Comparison of ENCODE assay signal across 18 mouse cellular contexts in the genomic region with DNA sequence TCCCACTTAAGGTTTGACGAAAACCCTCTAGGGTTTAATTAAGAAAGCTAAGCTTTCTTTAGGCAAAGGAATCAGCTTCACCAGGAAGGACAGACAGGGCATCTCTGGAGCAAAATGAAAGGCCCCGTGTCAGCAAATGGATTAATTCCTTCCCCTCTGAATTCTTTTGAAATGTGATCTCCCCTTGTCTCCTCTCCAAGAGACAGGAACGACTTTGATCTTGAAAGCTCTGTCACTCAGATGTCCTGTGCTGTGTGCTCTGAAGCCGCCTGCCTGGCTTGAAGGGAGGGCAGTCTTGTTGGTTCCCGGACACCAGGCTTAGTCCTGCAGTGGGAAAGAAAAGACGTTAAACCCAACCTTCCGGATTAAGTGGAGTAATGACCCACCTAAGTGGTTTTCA. TPM values are rescaled to one million over a fixed set of nuclear protein-coding genes. Genes with fewer than 3 reads are reported as not detected.
DNase-seq lines count a peak whose midpoint lies in the region; ATAC-seq lines count a peak whose summit lies in the region.
"Had no signal": no experiment of that assay in that cellular context is flagged by ENCODE, and none has a peak within 500 bp of the region (broad histone marks: within the 10 kb centered on the region; RNA-seq: fewer than 3 reads in every experiment).

No protein-coding gene starts in this region.

- H3K4me2 ChIP-seq in kidney, embryonic 15.5 days: no peak overlapping the region
- no peak overlapping the region for H3K4me2 ChIP-seq in midbrain, embryonic 15.5 days
- H3K4me2 ChIP-seq: heart, embryonic 12.5 days; limb, embryonic 12.5 days had no signal

- peak; percentile 47 to 73 for DNase-seq in adrenal gland, adult (ENCODE audit: inconsistent age in 2 of 2, low spot score in 1 of 2)
- DNase-seq in adrenal gland, adult 8-10 months: no peak
- no peak for DNase-seq in kidney, postnatal 14 days
- peak; percentile 52 for DNase-seq in embryonic facial prominence, embryonic 10.5 days (ENCODE audit: low spot score)
- no peak for DNase-seq in frontal cortex, adult 2 months (ENCODE audit: extremely low spot score in 1 of 2, low spot score in 1 of 2)
- DNase-seq in frontal cortex, postnatal 10 days (ENCODE audit: low spot score in 2 of 2): no peak
- DNase-seq: cerebellum, adult 11-12 months; cerebellum, postnatal 36 days; gastrocnemius, postnatal 36 days; spleen, adult 18-20 months had no signal

- no peak overlapping the region for H3K27ac ChIP-seq in kidney, embryonic 15.5 days
- H3K27ac ChIP-seq in embryonic facial prominence, embryonic 10.5 days (replicated peaks): 0 out of 2 replicates have a peak overlapping the region, but pooled peaks have one; percentile 14
- no peak overlapping the region for H3K27ac ChIP-seq in midbrain, embryonic 15.5 days
- H3K27ac ChIP-seq: left cerebral cortex, adult 2 months; limb, embryonic 12.5 days; liver, embryonic 14.5 days had no signal

- H3K9ac ChIP-seq in kidney, embryonic 15.5 days: no peak overlapping the region
- no peak overlapping the region for H3K9ac ChIP-seq in midbrain, embryonic 15.5 days
- H3K9ac ChIP-seq: heart, embryonic 12.5 days; limb, embryonic 12.5 days; liver, embryonic 14.5 days had no signal

- peaks cover 22% of the 10 kb centered on the region for H3K4me1 ChIP-seq in kidney, embryonic 15.5 days
- peaks cover 42% of the 10 kb centered on the region for H3K4me1 ChIP-seq in embryonic facial prominence, embryonic 10.5 days
- peaks cover 8% of the 10 kb centered on the region for H3K4me1 ChIP-seq in midbrain, embryonic 15.5 days

- WGBS in kidney, embryonic 15.5 days: 10% methylated on average over 7 of the region's 7 CpGs
- WGBS in embryonic facial prominence, embryonic 10.5 days: 8% methylated on average over 7 of the region's 7 CpGs
- WGBS in midbrain, embryonic 15.5 days: 4% methylated on average over 7 of the region's 7 CpGs

- peak; percentile 44; the same call in 1 of the 2 replicates for ATAC-seq in kidney, embryonic 15.5 days (replicated peaks; ENCODE audit: low FRiP score)
- ATAC-seq in midbrain, embryonic 15.5 days (replicated peaks): 0 out of 2 replicates have a peak, but pooled peaks have one; percentile 22
- ATAC-seq: forebrain, embryonic 16.5 days had no signal

- H3K9me3 ChIP-seq in kidney, embryonic 15.5 days (replicated peaks): no peaks in the 10 kb centered on the region
- H3K9me3 ChIP-seq in embryonic facial prominence, embryonic 10.5 days: no peaks in the 10 kb centered on the region
- H3K9me3 ChIP-seq in midbrain, embryonic 15.5 days: no peaks in the 10 kb centered on the region
- H3K9me3 ChIP-seq: heart, embryonic 12.5 days; limb, embryonic 12.5 days had no signal

- no peaks in the 10 kb centered on the region for H3K27me3 ChIP-seq in kidney, embryonic 15.5 days
- H3K27me3 ChIP-seq in embryonic facial prominence, embryonic 10.5 days (replicated peaks; ENCODE audit: low read depth, poor library complexity, severe bottlenecking): peaks cover 28% of the 10 kb centered on the region; the same call in 1 of the 2 replicates
- H3K27me3 ChIP-seq in midbrain, embryonic 15.5 days (replicated peaks): no peaks in the 10 kb centered on the region
- H3K27me3 ChIP-seq: CH12.LX; heart, embryonic 12.5 days; limb, embryonic 12.5 days had no signal

- H3K36me3 ChIP-seq in kidney, embryonic 15.5 days: no peaks in the 10 kb centered on the region
- no peaks in the 10 kb centered on the region for H3K36me3 ChIP-seq in embryonic facial prominence, embryonic 10.5 days (replicated peaks)
- H3K36me3 ChIP-seq in midbrain, embryonic 15.5 days (replicated peaks): no peaks in the 10 kb centered on the region
- H3K36me3 ChIP-seq: heart, embryonic 12.5 days; limb, embryonic 12.5 days had no signal

- no peak overlapping the region for H3K4me3 ChIP-seq in kidney, embryonic 15.5 days (replicated peaks)
- no peak overlapping the region for H3K4me3 ChIP-seq in embryonic facial prominence, embryonic 10.5 days
- H3K4me3 ChIP-seq in midbrain, embryonic 15.5 days: no peak overlapping the region
- H3K4me3 ChIP-seq: heart, embryonic 12.5 days; left cerebral cortex, adult 2 months; limb, embryonic 12.5 days had no signal

RNA-seq across cellular contexts. Expression of a gene that starts 52.8 kb away (rescaled TPM):
- 100 to 1,000 TPM; 196 to 244 (median 223) TPM for total RNA-seq in adrenal gland, adult 8-10 months (2022)
- 35.4 and 38.7 TPM in 2 replicates for polyA plus RNA-seq in kidney, embryonic 15.5 days (2015; fragmentation: Nextera tagmentation; extraction: Ambion mirVana)
- polyA plus RNA-seq in embryonic facial prominence, embryonic 10.5 days (2016; fragmentation: Nextera tagmentation; extraction: Ambion mirVana): 24.8 and 26.4 TPM in 2 replicates
- 83.3 and 95.1 TPM in 2 replicates for polyA plus RNA-seq in midbrain, embryonic 15.5 days (2015; fragmentation: Nextera tagmentation; extraction: Ambion mirVana)
- polyA plus RNA-seq in frontal cortex, adult 2 months (2012; rRNA removed): 285 and 316 TPM in 2 replicates

Comparison
In these comparisons a context has a peak if more than half of its experiments do, and no peak if none do; other contexts are left out.
1. DNase-seq: peak in adrenal gland, adult (2 of 2) and embryonic facial prominence, embryonic 10.5 days (single experiment); none in adrenal gland, adult 8-10 months (single experiment), kidney, postnatal 14 days (single experiment), frontal cortex, adult 2 months (0 of 2) and frontal cortex, postnatal 10 days (0 of 2).